Mouse (Mus musculus): ENCODE results near the gene Cfap77.

Gene Cfap77

GRCm38 (mm10) chr2:29046151-29046550 is 8.7 kb downstream of the Cfap77 start:
- DNase-seq = no peak

- no peak for DNase-seq
These were observed 12.7 kb downstream of the Cfap77 start for GRCm38 (mm10) chr2:29042124-29042523.

- no peak for DNase-seq
These were observed 13.4 kb downstream of the Cfap77 start for GRCm38 (mm10) chr2:29041477-29041768.

- DNase-seq = no peak
These were observed 14.0 kb downstream of the Cfap77 start for GRCm38 (mm10) chr2:29040594-29041476.

GRCm38 (mm10) chr2:29039741-29040140 is 15.1 kb downstream of the Cfap77 start:
- no peak for DNase-seq

- no peak for DNase-seq
These were observed 19.2 kb downstream of the Cfap77 start for GRCm38 (mm10) chr2:29035698-29036097.

- DNase-seq = no peak
These were observed 20.1 kb downstream of the Cfap77 start for GRCm38 (mm10) chr2:29034542-29035475.

- no peak for DNase-seq
These were observed 22.9 kb downstream of the Cfap77 start for GRCm38 (mm10) chr2:29031951-29032350.

GRCm38 (mm10) chr2:29030048-29030734 is 24.7 kb downstream of the Cfap77 start:
- DNase-seq = no peak

GRCm38 (mm10) chr2:29025284-29025683 is 29.6 kb downstream of the Cfap77 start:
- DNase-seq = no peak

- DNase-seq = no peak
These were observed 31.9 kb downstream of the Cfap77 start for GRCm38 (mm10) chr2:29023001-29023400.

- no peak for DNase-seq
These were observed 33.8 kb downstream of the Cfap77 start for GRCm38 (mm10) chr2:29021025-29021424.

GRCm38 (mm10) chr2:29018680-29019079 is 36.2 kb downstream of the Cfap77 start:
- DNase-seq = no peak

- no peak for DNase-seq
These were observed 38.0 kb downstream of the Cfap77 start for GRCm38 (mm10) chr2:29016599-29017587.

GRCm38 (mm10) chr2:29012523-29012922 is 42.3 kb downstream of the Cfap77 start:
- no peak for DNase-seq

- DNase-seq = no peak
These were observed 47.2 kb downstream of the Cfap77 start for GRCm38 (mm10) chr2:29007656-29008055.

- no peak for DNase-seq
These were observed 48.3 kb downstream of the Cfap77 start for GRCm38 (mm10) chr2:29006455-29007034.

GRCm38 (mm10) chr2:29004037-29004436 is 50.8 kb downstream of the Cfap77 start:
- DNase-seq = no peak

- no peak for DNase-seq
These were observed 56.6 kb downstream of the Cfap77 start for GRCm38 (mm10) chr2:28998246-28998645.

GRCm38 (mm10) chr2:28997161-28997834 is 57.6 kb downstream of the Cfap77 start:
- DNase-seq = no peak

GRCm38 (mm10) chr2:28995436-28995835 is 59.4 kb downstream of the Cfap77 start:
- DNase-seq = no peak

All from lung, postnatal 36 days (tissue).